Mouse (Mus musculus): Measurements from ENCODE around the gene Ptprq. TPM values are rescaled to one million over a fixed set of nuclear protein-coding genes. Genes with fewer than 3 reads are reported as not detected.

Gene Ptprq
- polyA plus RNA-seq, 1 experiment from 2014 or later = 0.18 TPM

- no peak overlapping the region for H3K4me2 ChIP-seq
- no peak overlapping the region for H3K9ac ChIP-seq
- H3K9me3 ChIP-seq = no peaks in the 10 kb centered on the region
- H3K4me1 ChIP-seq = no peaks in the 10 kb centered on the region
- H3K36me3 ChIP-seq = no peaks in the 10 kb centered on the region
- no peaks in the 10 kb centered on the region for H3K27me3 ChIP-seq
- WGBS = 34% methylated on average over 7 of the region's 7 CpGs
- H3K4me3 ChIP-seq = no peak overlapping the region
- ATAC-seq (ENCODE audit: insufficient number of reproducible peaks, low FRiP score, low TSS enrichment, low read depth) = no peak
- H3K27ac ChIP-seq = no peak overlapping the region
These were observed 205.1 kb downstream of the Ptprq start for GRCm38 (mm10) chr10:107514735-107515134.

DNA sequence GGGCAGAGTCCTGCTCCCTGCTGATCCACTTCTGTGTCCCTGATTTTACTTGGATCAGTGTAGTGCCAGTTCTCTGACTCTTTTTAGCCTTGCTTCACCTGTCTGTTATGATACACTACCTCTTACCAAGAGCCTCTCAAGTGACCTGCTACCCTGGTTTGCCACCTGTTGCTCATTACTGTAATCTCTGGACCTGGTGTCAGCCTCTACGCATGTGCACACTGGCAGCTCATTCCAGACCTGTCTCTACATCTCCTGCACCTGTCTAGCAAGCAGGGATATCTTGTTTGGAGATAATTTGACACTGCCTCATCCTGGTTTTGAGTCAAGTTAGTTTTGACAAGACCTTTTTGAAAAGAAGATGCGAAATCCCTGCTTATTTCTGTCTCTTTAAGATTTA lies 213.5 kb downstream of the Ptprq start:
- Histone ChIP-seq H3K27me3 (no peaks in the 10 kb centered on the region), H3K4me1 (no peaks in the 10 kb centered on the region), H3K9me3 (no peaks in the 10 kb centered on the region), H3K9ac (no peak overlapping the region), H3K27ac (no peak overlapping the region), H3K36me3 (no peaks in the 10 kb centered on the region), H3K4me3 (no peak overlapping the region), H3K4me2 (no peak overlapping the region)
- no peak for ATAC-seq (ENCODE audit: insufficient number of reproducible peaks, low FRiP score, low TSS enrichment, low read depth)
- 53% methylated on average over 2 of the region's 2 CpGs for WGBS

GRCm38 (mm10) chr10:107503430-107503829 lies 216.4 kb downstream of the Ptprq start:
- no peak for ATAC-seq (ENCODE audit: insufficient number of reproducible peaks, low FRiP score, low TSS enrichment, low read depth)
- Histone ChIP-seq H3K9me3 (no peaks in the 10 kb centered on the region), H3K27ac (no peak overlapping the region), H3K27me3 (no peaks in the 10 kb centered on the region), H3K36me3 (no peaks in the 10 kb centered on the region), H3K4me3 (no peak overlapping the region), H3K4me1 (no peaks in the 10 kb centered on the region), H3K9ac (no peak overlapping the region), H3K4me2 (no peak overlapping the region)
- WGBS = 55% methylated on average over 4 of the region's 4 CpGs

GRCm38 (mm10) chr10:107502193-107502592 lies 217.7 kb downstream of the Ptprq start:
- no peak for ATAC-seq (ENCODE audit: insufficient number of reproducible peaks, low FRiP score, low TSS enrichment, low read depth)

DNA sequence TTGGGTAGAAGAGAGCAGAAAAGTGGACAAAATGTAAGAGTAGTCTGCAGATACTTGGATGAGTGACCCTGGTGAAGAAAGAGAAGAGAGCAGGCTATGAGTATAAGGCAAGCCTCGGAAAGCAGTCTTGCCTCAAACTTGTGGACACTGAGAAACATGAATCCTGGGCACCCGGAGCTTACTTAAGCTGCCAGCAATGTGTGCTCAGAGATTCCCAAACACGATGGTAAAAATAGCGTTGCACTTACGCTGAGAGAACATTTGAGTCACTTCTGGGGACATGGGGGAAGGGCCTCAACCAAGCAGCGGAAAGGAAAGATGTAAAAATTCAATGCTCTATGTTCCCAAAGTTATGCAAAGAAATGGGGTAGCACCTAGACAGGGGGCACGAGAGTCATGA lies 220.2 kb downstream of the Ptprq start:
- Histone ChIP-seq H3K4me3 (no peak overlapping the region), H3K4me1 (no peaks in the 10 kb centered on the region), H3K9me3 (no peaks in the 10 kb centered on the region), H3K4me2 (no peak overlapping the region), H3K9ac (no peak overlapping the region), H3K27ac (no peak overlapping the region), H3K36me3 (no peaks in the 10 kb centered on the region), H3K27me3 (no peaks in the 10 kb centered on the region)
- WGBS = 83% methylated on average over 7 of the region's 7 CpGs
- ATAC-seq (ENCODE audit: insufficient number of reproducible peaks, low FRiP score, low TSS enrichment, low read depth) = no peak

More at GRCm38 (mm10) chr10:107502193-107502592, 217.7 kb downstream of the Ptprq start:
- Histone ChIP-seq H3K9ac (no peak overlapping the region), H3K4me2 (no peak overlapping the region), H3K27ac (no peak overlapping the region), H3K36me3 (no peaks in the 10 kb centered on the region), H3K4me3 (no peak overlapping the region), H3K4me1 (no peaks in the 10 kb centered on the region), H3K27me3 (no peaks in the 10 kb centered on the region), H3K9me3 (no peaks in the 10 kb centered on the region)
- 70% methylated on average over 7 of the region's 7 CpGs for whole genome bisulfite sequencing

- Histone ChIP-seq H3K4me2 (no peak overlapping the region), H3K4me1 (peaks cover 9% of the 10 kb centered on the region), H3K27me3 (no peaks in the 10 kb centered on the region), H3K9ac (no peak overlapping the region), H3K36me3 (no peaks in the 10 kb centered on the region), H3K4me3 (no peak overlapping the region), H3K27ac (no peak overlapping the region), H3K9me3 (no peaks in the 10 kb centered on the region)
- ATAC-seq (ENCODE audit: insufficient number of reproducible peaks, low FRiP score, low TSS enrichment, low read depth) = no peak
- WGBS = 94% methylated on average over 1 of the region's 1 CpGs
These were observed 223.4 kb downstream of the Ptprq start for GRCm38 (mm10) chr10:107496402-107496801.

DNA sequence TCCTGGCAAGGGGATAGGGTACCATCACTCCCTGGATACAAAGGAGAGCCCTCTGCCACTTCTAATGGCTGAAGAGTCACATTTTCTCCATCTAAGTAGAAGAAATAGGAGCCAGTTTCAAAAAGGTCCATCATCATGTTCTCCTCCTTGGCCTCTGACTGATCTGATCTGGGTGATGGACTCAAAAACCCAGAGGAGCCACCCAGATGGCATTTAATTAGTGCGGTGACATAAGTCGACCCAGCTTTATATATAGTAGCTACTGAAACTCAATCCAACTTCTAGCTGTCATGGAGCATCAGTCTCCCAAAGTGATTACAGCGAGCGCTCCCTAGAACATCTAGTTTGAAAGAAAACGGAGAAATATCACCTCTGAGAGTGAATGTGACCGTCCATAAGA lies 225.3 kb downstream of the Ptprq start, which contains the start of gene Myf6:
Myf6 (minus strand) TSS at position 170 of the 400 bp plus-strand sequence.
- H3K36me3 ChIP-seq = no peaks in the 10 kb centered on the region
- no peak for ATAC-seq (ENCODE audit: insufficient number of reproducible peaks, low FRiP score, low TSS enrichment, low read depth)
- H3K4me1 ChIP-seq = peaks cover 9% of the 10 kb centered on the region
- H3K9ac ChIP-seq = no peak within 1 kb of the TSS
- H3K4me2 ChIP-seq = peak within 1 kb of the TSS; percentile 43
- H3K9me3 ChIP-seq = no peaks in the 10 kb centered on the region
- peak within 1 kb of the TSS; percentile 22 for H3K4me3 ChIP-seq
- H3K27ac ChIP-seq = no peak within 1 kb of the TSS
- 86% methylated on average over 6 of the region's 6 CpGs for WGBS
- H3K27me3 ChIP-seq = no peaks in the 10 kb centered on the region

- H3K27ac ChIP-seq = no peak overlapping the region
- H3K9ac ChIP-seq = no peak overlapping the region
- peaks cover 9% of the 10 kb centered on the region for H3K4me1 ChIP-seq
- peak overlapping the region; percentile 43 for H3K4me2 ChIP-seq
- WGBS = 40% methylated on average over 20 of the region's 20 CpGs
- no peak for ATAC-seq (ENCODE audit: insufficient number of reproducible peaks, low FRiP score, low TSS enrichment, low read depth)
- H3K27me3 ChIP-seq = no peaks in the 10 kb centered on the region
- H3K9me3 ChIP-seq = no peaks in the 10 kb centered on the region
- peak overlapping the region; percentile 22 for H3K4me3 ChIP-seq
- no peaks in the 10 kb centered on the region for H3K36me3 ChIP-seq
These were observed 226.0 kb downstream of the Ptprq start for GRCm38 (mm10) chr10:107493580-107494474.

GRCm38 (mm10) chr10:107492867-107493579 lies 226.8 kb downstream of the Ptprq start:
- H3K36me3 ChIP-seq = no peaks in the 10 kb centered on the region
- WGBS = 28% methylated on average over 18 of the region's 18 CpGs
- no peak overlapping the region for H3K27ac ChIP-seq
- peaks cover 9% of the 10 kb centered on the region for H3K4me1 ChIP-seq
- no peak for ATAC-seq (ENCODE audit: insufficient number of reproducible peaks, low FRiP score, low TSS enrichment, low read depth)
- peak overlapping the region; percentile 22 for H3K4me3 ChIP-seq
- H3K4me2 ChIP-seq = peak overlapping the region; percentile 43
- no peak overlapping the region for H3K9ac ChIP-seq
- 0 out of 2 replicates have a peak, but pooled peaks cover 3% of the 10 kb centered on the region for H3K27me3 ChIP-seq
- H3K9me3 ChIP-seq = no peaks in the 10 kb centered on the region

DNA sequence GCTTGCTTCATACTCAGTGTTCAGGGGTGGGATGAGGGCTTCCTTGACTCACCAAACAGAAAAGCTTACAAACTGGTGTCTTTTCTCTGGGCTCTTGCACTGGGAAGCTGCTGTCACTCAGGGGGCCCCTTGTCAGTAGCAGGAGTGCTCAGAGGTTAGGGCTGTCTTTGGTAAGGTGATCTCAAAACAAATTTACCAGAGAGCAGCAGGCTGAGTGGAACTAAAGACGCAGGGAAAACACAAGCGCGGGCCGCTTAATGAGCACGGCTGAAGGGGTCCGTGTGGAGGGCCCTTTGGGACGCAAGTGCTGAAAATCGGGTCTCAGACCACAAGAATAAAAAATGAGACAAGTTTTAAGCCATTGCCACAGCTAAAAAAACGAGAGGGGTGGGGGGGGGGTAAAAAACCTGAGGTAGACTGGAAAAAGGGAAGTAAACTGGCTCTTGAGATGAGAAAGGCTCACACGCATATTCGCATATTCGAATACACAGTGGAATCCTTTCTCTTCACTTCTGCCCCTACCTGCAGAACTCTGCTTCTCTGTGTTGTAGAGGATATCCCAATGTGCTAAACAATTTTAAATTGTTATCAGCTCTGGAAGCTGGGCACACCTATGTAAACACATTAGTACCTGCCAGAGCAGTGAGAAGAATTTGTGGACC lies 231.1 kb downstream of the Ptprq start:
- Histone ChIP-seq H3K9me3 (no peaks in the 10 kb centered on the region), H3K4me1 (peaks cover 9% of the 10 kb centered on the region), H3K36me3 (no peaks in the 10 kb centered on the region), H3K4me2 (no peak overlapping the region), H3K9ac (no peak overlapping the region), H3K4me3 (no peak overlapping the region), H3K27ac (no peak overlapping the region), H3K27me3 (peaks cover 11% of the 10 kb centered on the region; the same call in 1 of the 2 replicates)
- WGBS = 30% methylated on average over 12 of the region's 12 CpGs
- no peak for ATAC-seq (ENCODE audit: insufficient number of reproducible peaks, low FRiP score, low TSS enrichment, low read depth)

DNA sequence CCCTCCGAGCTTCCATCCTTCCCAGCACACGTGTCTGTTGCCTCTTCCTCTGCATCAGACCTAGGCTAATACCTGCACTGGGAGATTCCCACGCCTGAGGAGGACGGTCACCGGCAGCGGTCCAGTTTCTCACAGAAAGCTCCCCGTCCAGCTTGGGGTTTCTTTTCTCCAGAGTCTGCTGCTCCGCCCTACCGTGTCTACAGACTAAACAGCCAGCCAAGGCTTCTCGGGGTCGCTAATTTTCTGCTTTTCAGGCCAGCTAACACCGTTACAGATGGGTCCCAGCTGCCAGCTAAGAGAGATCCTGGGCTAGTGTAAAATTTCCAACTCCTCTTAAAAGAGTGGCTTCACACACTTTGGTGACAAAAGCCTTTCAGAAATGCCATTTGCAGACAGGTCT lies 233.1 kb downstream of the Ptprq start:
- 48% methylated on average over 12 of the region's 12 CpGs for WGBS
- no peak overlapping the region for H3K4me3 ChIP-seq
- no peak overlapping the region for H3K9ac ChIP-seq
- H3K27me3 ChIP-seq = peaks cover 11% of the 10 kb centered on the region; the same call in 1 of the 2 replicates
- no peak for ATAC-seq (ENCODE audit: insufficient number of reproducible peaks, low FRiP score, low TSS enrichment, low read depth)
- 0 out of 2 replicates have a peak overlapping the region, but pooled peaks have one; percentile 30 for H3K27ac ChIP-seq
- H3K4me2 ChIP-seq = no peak overlapping the region
- no peaks in the 10 kb centered on the region for H3K36me3 ChIP-seq
- no peaks in the 10 kb centered on the region for H3K9me3 ChIP-seq
- H3K4me1 ChIP-seq = peaks cover 3% of the 10 kb centered on the region; the same call in 1 of the 2 replicates

Data from limb, embryonic 15.5 days (tissue).